Mouse (Mus musculus): Measurements from ENCODE around the gene Traf2.

Gene Traf2

GRCm38 (mm10) chr2:25546811-25547491 is at the start of gene Traf2:
TSS of gene Traf2 (minus strand) at chr2:25546940.
- DNase-seq: peak; percentile 99

GRCm38 (mm10) chr2:25591863-25592262 is 45.1 kb upstream of the Traf2 start:
- peak; percentile 60 for DNase-seq

GRCm38 (mm10) chr2:25588227-25588907 is 41.6 kb upstream of the Traf2 start:
- no peak for DNase-seq

GRCm38 (mm10) chr2:25587290-25587689 is 40.5 kb upstream of the Traf2 start:
- no peak for DNase-seq

- DNase-seq: no peak
These were observed 38.9 kb upstream of the Traf2 start for GRCm38 (mm10) chr2:25585601-25586000.

GRCm38 (mm10) chr2:25584856-25585255 is 38.1 kb upstream of the Traf2 start:
- DNase-seq: no peak

GRCm38 (mm10) chr2:25584152-25584551 is 37.4 kb upstream of the Traf2 start:
- no peak for DNase-seq

GRCm38 (mm10) chr2:25583571-25583970 is 36.8 kb upstream of the Traf2 start:
- DNase-seq: no peak

- DNase-seq: no peak
These were observed 36.4 kb upstream of the Traf2 start for GRCm38 (mm10) chr2:25583120-25583481.

GRCm38 (mm10) chr2:25582466-25583119 is 35.9 kb upstream of the Traf2 start:
- DNase-seq: peak; percentile 58

GRCm38 (mm10) chr2:25581901-25582301 is 35.2 kb upstream of the Traf2 start:
- no peak for DNase-seq

GRCm38 (mm10) chr2:25581294-25581864 is 34.6 kb upstream of the Traf2 start, which contains the start of gene Ajm1:
TSS of gene Ajm1 (minus strand) at chr2:25581757.
- peak; percentile 74 for DNase-seq

GRCm38 (mm10) chr2:25580621-25581101 is 33.9 kb upstream of the Traf2 start:
- no peak for DNase-seq

GRCm38 (mm10) chr2:25579737-25580460 is 33.2 kb upstream of the Traf2 start:
- peak; percentile 60 for DNase-seq

- no peak for DNase-seq
These were observed 32.3 kb upstream of the Traf2 start for GRCm38 (mm10) chr2:25578796-25579736.

- DNase-seq: peak; percentile 38
These were observed 31.4 kb upstream of the Traf2 start for GRCm38 (mm10) chr2:25577951-25578795.

- DNase-seq: no peak
These were observed 30.5 kb upstream of the Traf2 start for GRCm38 (mm10) chr2:25576965-25577891.

GRCm38 (mm10) chr2:25576028-25576850 is 29.5 kb upstream of the Traf2 start:
- no peak for DNase-seq
